Mouse (Mus musculus): ENCODE results near the gene Mog. TPM values are rescaled to one million over a fixed set of nuclear protein-coding genes. Genes with fewer than 3 reads are reported as not detected.
A peak's percentile ranks its signal among the peaks of the same experiment; 100 is the strongest.

The Mog gene
- polyA plus RNA-seq, 1 experiment from 2014 or later, result 1.2 TPM

GRCm38 (mm10) chr17:37051745-37052144, 28.5 kb upstream of the Mog start:
- no peak overlapping the region for H3K27ac ChIP-seq (replicated peaks)
- peak overlapping the region; percentile 80 for H3K4me3 ChIP-seq
- WGBS, result 55% methylated on average over 4 of the region's 4 CpGs
- H3K9ac ChIP-seq, result peak overlapping the region; percentile 93
- peak overlapping the region; percentile 88 for H3K4me2 ChIP-seq
- H3K4me1 ChIP-seq (replicated peaks), result peaks cover 61% of the 10 kb centered on the region
- no peak for ATAC-seq (ENCODE audit: low read depth)
- peaks cover 5% of the 10 kb centered on the region; the same call in 1 of the 2 replicates for H3K27me3 ChIP-seq
- H3K9me3 ChIP-seq, result no peaks in the 10 kb centered on the region
- peaks cover 45% of the 10 kb centered on the region for H3K36me3 ChIP-seq

GRCm38 (mm10) chr17:37050876-37051275, 27.7 kb upstream of the Mog start:
- WGBS, result under 1% methylated on average over 27 of the region's 27 CpGs
- H3K27ac ChIP-seq (replicated peaks), result peak overlapping the region; percentile 86
- H3K4me2 ChIP-seq, result peak overlapping the region; percentile 88
- H3K4me1 ChIP-seq (replicated peaks), result peaks cover 63% of the 10 kb centered on the region
- peak; percentile 21 for ATAC-seq (ENCODE audit: low read depth)
- peak overlapping the region; percentile 93 for H3K9ac ChIP-seq
- H3K36me3 ChIP-seq, result peaks cover 36% of the 10 kb centered on the region
- H3K9me3 ChIP-seq, result no peaks in the 10 kb centered on the region
- peaks cover 5% of the 10 kb centered on the region; the same call in 1 of the 2 replicates for H3K27me3 ChIP-seq
- H3K4me3 ChIP-seq, result peak overlapping the region; percentile 80

- Histone ChIP-seq H3K27me3 (peaks cover 5% of the 10 kb centered on the region; the same call in 1 of the 2 replicates), H3K9me3 (no peaks in the 10 kb centered on the region), H3K4me2 (peak overlapping the region; percentile 88), H3K9ac (peak overlapping the region; percentile 93), H3K4me3 (peak overlapping the region; percentile 80), H3K4me1 (replicated peaks) (peaks cover 63% of the 10 kb centered on the region), H3K27ac (replicated peaks) (peak overlapping the region; percentile 86), H3K36me3 (peaks cover 32% of the 10 kb centered on the region)
- 2% methylated on average over 22 of the region's 22 CpGs for WGBS
- ATAC-seq (ENCODE audit: low read depth), result peak; percentile 60
Observed at GRCm38 (mm10) chr17:37050399-37050798, 27.2 kb upstream of the Mog start.

- Histone ChIP-seq H3K27ac (replicated peaks) (peak overlapping the region; percentile 86), H3K9ac (peak overlapping the region; percentile 93), H3K27me3 (peaks cover 5% of the 10 kb centered on the region; the same call in 1 of the 2 replicates), H3K9me3 (no peaks in the 10 kb centered on the region), H3K4me2 (peak overlapping the region; percentile 88), H3K4me3 (peak overlapping the region; percentile 80), H3K36me3 (peaks cover 25% of the 10 kb centered on the region), H3K4me1 (replicated peaks) (peaks cover 69% of the 10 kb centered on the region)
- WGBS, result 1% methylated on average over 39 of the region's 39 CpGs
- ATAC-seq (ENCODE audit: low read depth), result peak; percentile 1
Observed at GRCm38 (mm10) chr17:37049570-37050310, 26.5 kb upstream of the Mog start.

DNA sequence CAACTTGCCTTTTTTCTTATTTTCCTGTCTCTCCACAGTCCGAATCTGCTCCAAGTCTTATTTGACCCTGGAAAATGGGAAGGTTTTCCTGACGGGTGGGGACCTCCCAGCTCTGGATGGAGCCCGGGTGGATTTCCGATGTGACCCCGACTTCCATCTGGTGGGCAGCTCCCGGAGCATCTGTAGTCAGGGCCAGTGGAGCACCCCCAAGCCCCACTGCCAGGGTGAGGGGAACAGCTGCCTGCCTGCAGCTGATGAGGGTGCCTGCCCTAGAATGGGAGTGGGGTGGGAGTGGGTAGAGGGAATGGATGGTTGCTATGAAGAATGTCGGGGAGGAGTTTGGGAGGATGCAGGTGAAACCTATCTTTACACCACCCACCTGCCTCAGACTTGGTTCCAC, 25.2 kb upstream of the Mog start:
- Histone ChIP-seq H3K27me3 (peaks cover 5% of the 10 kb centered on the region; the same call in 1 of the 2 replicates), H3K9ac (peak overlapping the region; percentile 98), H3K36me3 (peaks cover 11% of the 10 kb centered on the region; the same call in 1 of the 2 replicates), H3K4me3 (peak overlapping the region; percentile 80), H3K4me1 (replicated peaks) (peaks cover 70% of the 10 kb centered on the region), H3K9me3 (no peaks in the 10 kb centered on the region), H3K27ac (replicated peaks) (no peak overlapping the region), H3K4me2 (peak overlapping the region; percentile 88)
- WGBS, result 68% methylated on average over 7 of the region's 7 CpGs
- no peak for ATAC-seq (ENCODE audit: low read depth)

GRCm38 (mm10) chr17:37047981-37048380, 24.8 kb upstream of the Mog start:
- no peak for ATAC-seq (ENCODE audit: low read depth)
- H3K27me3 ChIP-seq, result peaks cover 5% of the 10 kb centered on the region; the same call in 1 of the 2 replicates
- peaks cover 66% of the 10 kb centered on the region for H3K4me1 ChIP-seq (replicated peaks)
- peak overlapping the region; percentile 98 for H3K9ac ChIP-seq
- H3K4me3 ChIP-seq, result peak overlapping the region; percentile 80
- 23% methylated on average over 3 of the region's 3 CpGs for WGBS
- peak overlapping the region; percentile 88 for H3K4me2 ChIP-seq
- H3K9me3 ChIP-seq, result no peaks in the 10 kb centered on the region
- 0 out of 2 replicates have a peak, but pooled peaks cover 7% of the 10 kb centered on the region for H3K36me3 ChIP-seq
- no peak overlapping the region for H3K27ac ChIP-seq (replicated peaks)

GRCm38 (mm10) chr17:37047332-37047976, 24.3 kb upstream of the Mog start:
- H3K4me1 ChIP-seq (replicated peaks), result peaks cover 62% of the 10 kb centered on the region
- peak overlapping the region; percentile 94 for H3K27ac ChIP-seq (replicated peaks)
- WGBS, result 16% methylated on average over 19 of the region's 19 CpGs
- H3K36me3 ChIP-seq, result 0 out of 2 replicates have a peak, but pooled peaks cover 2% of the 10 kb centered on the region
- peak overlapping the region; percentile 80 for H3K4me3 ChIP-seq
- no peaks in the 10 kb centered on the region for H3K9me3 ChIP-seq
- peak overlapping the region; percentile 98 for H3K9ac ChIP-seq
- peaks cover 5% of the 10 kb centered on the region; the same call in 1 of the 2 replicates for H3K27me3 ChIP-seq
- peak overlapping the region; percentile 88 for H3K4me2 ChIP-seq
- ATAC-seq (ENCODE audit: low read depth), result no peak

GRCm38 (mm10) chr17:37046312-37047112, 23.3 kb upstream of the Mog start:
- H3K4me3 ChIP-seq, result peak overlapping the region; percentile 80
- H3K4me2 ChIP-seq, result peak overlapping the region; percentile 88
- H3K27me3 ChIP-seq, result peaks cover 5% of the 10 kb centered on the region; the same call in 1 of the 2 replicates
- H3K4me1 ChIP-seq (replicated peaks), result peaks cover 53% of the 10 kb centered on the region
- peak overlapping the region; percentile 98 for H3K9ac ChIP-seq
- 1% methylated on average over 50 of the region's 58 CpGs for WGBS
- peak; percentile 66 for ATAC-seq (ENCODE audit: low read depth)
- peak overlapping the region; percentile 94 for H3K27ac ChIP-seq (replicated peaks)
- H3K9me3 ChIP-seq, result no peaks in the 10 kb centered on the region
- no peaks in the 10 kb centered on the region for H3K36me3 ChIP-seq

- Histone ChIP-seq H3K27me3 (peaks cover 5% of the 10 kb centered on the region; the same call in 1 of the 2 replicates), H3K9ac (peak within 1 kb of the TSS; percentile 98), H3K4me3 (peak within 1 kb of the TSS; percentile 80), H3K27ac (replicated peaks) (peak within 1 kb of the TSS; percentile 94), H3K36me3 (no peaks in the 10 kb centered on the region), H3K9me3 (no peaks in the 10 kb centered on the region), H3K4me1 (replicated peaks) (peaks cover 45% of the 10 kb centered on the region), H3K4me2 (peak within 1 kb of the TSS; percentile 88)
- 1% methylated on average over 50 of the region's 55 CpGs for WGBS
- ATAC-seq (ENCODE audit: low read depth), result peak; percentile 83
Observed at GRCm38 (mm10) chr17:37045611-37046311, 22.6 kb upstream of the Mog start, which contains the start of gene Gabbr1. TSS of gene Gabbr1 (plus strand) at chr17:37045966.

DNA sequence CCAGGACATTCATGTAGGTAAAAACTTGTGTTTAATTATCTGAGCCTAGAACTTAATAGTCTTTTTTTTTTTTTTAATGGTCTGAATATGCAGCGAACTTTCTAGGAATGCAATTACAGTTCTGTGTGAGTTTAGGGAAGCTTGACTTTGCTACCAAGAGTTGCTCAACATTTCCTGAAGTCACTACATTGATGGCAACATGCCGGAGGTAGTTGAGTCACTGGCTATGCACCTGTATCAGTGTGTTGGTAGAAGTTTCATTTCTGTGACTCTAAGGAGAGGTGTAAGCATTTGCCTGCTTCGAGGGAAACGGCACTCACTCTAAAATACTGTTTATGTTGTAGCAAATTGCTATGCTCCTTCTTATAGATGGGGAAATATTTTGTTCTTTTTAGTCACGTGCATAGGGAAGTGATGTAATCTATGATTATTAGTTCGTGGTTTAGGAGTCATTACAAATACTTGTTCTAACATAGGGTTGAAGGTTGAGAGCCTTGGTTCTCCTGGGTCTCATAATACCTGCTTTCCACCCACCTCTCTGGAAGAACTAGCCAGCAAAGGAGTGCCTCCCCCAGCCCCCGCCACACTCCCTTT, 21.6 kb upstream of the Mog start:
- peak overlapping the region; percentile 98 for H3K9ac ChIP-seq
- no peaks in the 10 kb centered on the region for H3K36me3 ChIP-seq
- peaks cover 5% of the 10 kb centered on the region; the same call in 1 of the 2 replicates for H3K27me3 ChIP-seq
- H3K4me2 ChIP-seq, result peak overlapping the region; percentile 88
- peak overlapping the region; percentile 80 for H3K4me3 ChIP-seq
- ATAC-seq (ENCODE audit: low read depth), result no peak
- no peaks in the 10 kb centered on the region for H3K9me3 ChIP-seq
- peak overlapping the region; percentile 94 for H3K27ac ChIP-seq (replicated peaks)
- H3K4me1 ChIP-seq (replicated peaks), result peaks cover 39% of the 10 kb centered on the region
- 77% methylated on average over 7 of the region's 7 CpGs for WGBS

All from neural tube, embryonic 13.5 days (tissue).